Mouse (Mus musculus) bone marrow macrophage, adult 2 months (primary cell): ENCODE data around the gene Fam76a.

ENCODE experiments used
- CTCF ChIP-seq: IDR thresholded peaks from 2 replicates; pipeline ENCODE4 v1.5.1; 2012; ENCODE audit warnings: low read depth, mild to moderate bottlenecking, low read length, moderate library complexity
- POLR2A ChIP-seq: IDR thresholded peaks from 2 replicates; pipeline ENCODE4 v1.6.1; 2012; ENCODE audit warnings: mild to moderate bottlenecking, low read depth, low read length, borderline replicate concordance

DNA sequence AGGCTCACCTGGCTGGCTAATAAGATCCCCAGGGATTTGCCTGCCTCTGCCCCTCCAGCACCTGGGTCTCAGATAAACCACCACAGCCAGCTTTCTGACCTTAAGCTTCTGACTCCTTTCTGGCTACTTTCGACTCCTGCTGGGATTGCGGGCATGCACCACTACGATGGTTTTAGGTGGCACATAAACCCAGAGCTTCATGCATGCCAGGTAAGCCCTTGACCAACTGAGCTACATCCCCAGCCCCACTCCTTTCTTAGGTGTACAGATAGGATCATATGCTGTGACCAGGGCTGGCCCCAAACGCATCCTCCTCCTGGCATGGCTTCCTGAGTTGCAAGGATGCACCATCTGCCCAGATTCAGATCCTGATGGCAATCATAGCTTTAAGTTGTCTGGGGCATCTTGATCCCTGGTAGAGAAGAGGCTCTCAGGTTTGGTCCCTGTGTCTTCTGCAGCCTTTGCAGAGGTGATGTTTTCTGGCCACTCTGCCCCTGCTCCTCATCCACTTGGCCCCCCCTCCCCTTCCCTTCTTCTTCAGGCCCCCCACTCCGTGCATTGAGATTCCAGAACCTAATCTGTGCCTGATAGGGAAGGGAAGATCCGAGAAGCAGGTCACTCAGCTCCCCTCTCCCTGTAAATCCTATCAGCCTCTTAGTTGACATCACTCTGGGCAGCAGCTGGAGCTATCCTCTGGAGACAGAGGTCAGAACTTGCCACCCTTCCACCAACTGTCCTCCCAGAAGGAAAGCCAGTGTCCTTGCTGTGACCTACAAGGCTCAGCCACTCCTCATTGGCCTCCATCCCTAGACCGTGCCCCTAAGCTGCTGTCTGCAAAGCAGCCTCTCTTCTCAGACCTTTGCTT is 32.4 kb upstream of the Fam76a start:
- no peak for TF ChIP-seq CTCF
- no peak for TF ChIP-seq POLR2A
